Mouse (Mus musculus) frontal cortex, postnatal 25 days (tissue): ENCODE results near the gene Apobec4.

Experiments
- DNase-seq, 2 experiments: peaks; one replicate each; pipeline ENCODE4 v3.0.0; 2022; ENCODE audit warnings: low spot score in 2 of 2

Apobec4 gene

DNA sequence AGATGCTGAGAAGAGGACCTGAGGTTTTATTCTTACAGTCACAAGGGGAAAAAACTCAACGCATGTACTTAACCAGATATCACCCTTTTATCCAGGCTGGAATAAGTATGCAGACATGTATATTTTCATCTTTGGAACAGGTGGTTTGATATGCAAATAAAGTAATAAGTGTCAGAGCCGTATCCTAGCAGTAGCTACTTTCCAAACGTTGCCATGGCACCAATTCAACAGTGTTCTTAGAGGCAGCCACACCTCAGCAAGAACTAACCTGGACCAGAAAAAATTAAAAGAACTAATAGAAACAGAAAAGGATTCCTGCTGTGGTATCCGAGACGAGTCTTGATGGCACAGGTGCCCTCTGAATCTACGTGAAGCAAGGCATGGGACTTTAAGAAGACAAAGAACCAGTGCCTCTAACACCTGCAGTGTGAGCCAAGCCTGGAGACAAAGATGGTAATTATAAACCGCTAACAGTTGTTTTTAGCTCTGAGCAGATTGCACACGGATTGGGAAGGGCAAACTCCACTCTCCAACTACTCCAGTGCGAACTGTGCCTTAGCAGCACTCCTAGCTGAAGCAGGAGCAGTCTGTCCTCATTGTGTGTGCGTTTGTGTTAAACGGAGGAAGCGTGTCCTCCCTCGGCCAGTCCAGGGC lies at the start of gene Apobec4:
Gene Apobec4 (plus strand): TSS at position 240 of the 654 bp plus-strand sequence.
- DNase-seq = no peak

- DNase-seq = no peak
These were observed 49.3 kb upstream of the Apobec4 start for GRCm38 (mm10) chr1:152701066-152701465.

- DNase-seq = no peak
These were observed 47.4 kb upstream of the Apobec4 start for GRCm38 (mm10) chr1:152702920-152703319.

GRCm38 (mm10) chr1:152703941-152704340 lies 46.4 kb upstream of the Apobec4 start:
- DNase-seq = no peak

DNA sequence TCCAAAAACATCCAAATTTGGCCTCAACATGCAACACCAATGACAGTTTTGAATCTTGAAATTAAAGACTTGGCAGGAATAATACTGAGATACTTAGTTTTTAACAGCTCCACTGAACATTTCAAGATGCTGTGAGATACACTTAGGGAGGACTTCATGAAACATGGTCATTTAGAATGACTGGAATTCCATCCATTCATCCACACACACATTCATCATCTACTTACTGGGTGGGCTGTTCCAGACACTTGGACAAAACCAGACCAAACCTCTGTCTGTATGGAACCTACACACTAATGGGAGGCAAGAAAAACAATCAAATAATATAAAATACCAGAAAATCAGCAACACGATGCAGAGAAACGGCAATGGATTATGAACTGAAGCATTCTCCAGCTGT lies 42.8 kb upstream of the Apobec4 start:
- DNase-seq = no peak

GRCm38 (mm10) chr1:152711037-152711436 lies 39.3 kb upstream of the Apobec4 start:
- DNase-seq = no peak

DNA sequence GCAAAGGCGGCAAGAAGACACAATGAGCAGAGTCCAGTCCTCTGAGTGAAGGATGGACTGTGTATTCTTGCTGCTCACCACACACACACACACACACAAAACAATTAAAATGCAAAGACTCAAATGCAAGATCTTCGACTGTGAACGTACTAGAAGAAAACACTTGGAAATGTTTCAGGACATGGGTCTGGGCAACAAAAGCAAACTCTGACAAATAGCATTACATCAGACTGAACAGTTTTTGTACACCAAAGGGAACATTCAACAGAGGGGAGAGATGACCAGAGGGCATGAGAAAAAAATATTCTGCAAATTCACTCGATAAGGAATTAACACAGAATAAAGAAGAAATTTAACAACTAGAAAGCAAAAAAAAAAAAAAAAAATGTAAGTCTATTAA lies 36.4 kb upstream of the Apobec4 start:
- DNase-seq = no peak

DNA sequence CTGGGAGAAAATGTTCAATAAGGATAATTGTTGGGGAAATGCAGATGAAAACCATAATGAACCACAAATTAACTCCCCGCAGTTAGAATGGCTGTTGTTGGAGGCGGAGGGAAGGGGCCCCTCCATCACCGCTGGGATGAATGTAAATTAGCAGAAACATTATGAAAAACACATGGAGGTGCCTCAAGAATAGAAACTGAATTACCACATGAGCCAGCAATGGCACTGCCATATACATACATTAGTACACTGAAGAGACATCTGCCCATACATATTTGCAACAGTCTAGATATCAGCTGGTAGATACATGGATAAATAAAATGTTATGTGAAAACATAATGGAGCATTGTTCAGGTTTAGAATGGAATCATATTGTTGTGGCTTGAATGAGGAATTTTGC lies 35.9 kb upstream of the Apobec4 start:
- DNase-seq = no peak

DNA sequence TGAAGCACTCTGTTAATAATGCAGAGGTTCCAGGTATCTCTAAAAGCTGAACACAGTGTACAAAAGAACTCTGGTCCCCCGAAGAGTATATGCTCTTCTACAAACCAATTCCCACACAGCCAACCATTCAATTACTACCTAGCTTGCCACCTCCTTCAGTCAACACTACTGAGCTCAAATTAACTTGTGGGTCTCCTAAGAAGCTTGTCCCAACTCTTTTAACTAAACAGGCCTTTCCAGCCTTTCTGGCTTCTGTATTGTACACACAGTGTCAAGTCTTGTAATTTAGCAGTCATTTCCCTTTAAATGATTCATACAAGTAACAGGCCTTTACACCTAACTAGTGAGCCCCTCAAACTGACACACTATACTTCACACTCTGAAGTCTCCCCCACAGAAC lies 33.0 kb upstream of the Apobec4 start:
- DNase-seq = no peak

DNA sequence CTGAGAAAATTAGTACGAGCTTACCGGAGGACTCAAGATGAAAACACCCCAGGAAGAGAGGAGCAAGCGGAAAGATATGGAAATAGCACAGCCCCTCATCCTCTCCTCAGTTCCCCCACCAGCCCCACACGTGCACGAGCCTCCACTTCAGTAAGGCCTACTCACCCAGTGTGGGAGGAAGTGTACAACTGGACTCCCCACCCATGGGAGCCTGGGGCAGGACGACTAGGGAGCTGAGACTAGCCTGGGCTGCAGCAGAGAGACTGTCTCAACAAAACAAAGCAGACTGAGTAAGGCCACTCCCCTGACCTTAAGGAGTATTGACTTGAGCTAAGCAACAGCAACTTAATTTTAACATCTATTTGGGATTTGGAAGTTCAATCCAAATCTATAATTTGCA lies 32.2 kb upstream of the Apobec4 start:
- DNase-seq = no peak

DNA sequence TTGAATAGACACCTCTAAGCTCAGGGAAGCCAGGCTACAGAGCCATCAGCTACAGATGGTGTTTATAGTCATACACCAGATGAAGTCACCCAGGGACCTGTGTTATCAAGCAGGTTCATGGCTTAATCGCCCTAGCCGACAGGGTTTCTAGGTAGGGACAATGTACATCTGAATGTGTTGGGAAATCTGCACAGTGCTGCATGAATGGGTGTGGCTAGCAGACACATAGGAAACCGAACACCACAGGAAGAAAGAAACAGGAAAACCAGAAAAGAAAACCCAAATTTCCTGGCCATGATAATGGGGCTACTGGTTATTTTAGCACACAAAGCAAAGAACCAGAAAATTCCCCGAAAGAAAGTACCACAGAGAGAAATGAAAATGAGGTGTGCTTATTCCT lies 29.4 kb upstream of the Apobec4 start:
- DNase-seq = no peak

- no peak for DNase-seq
These were observed 28.7 kb upstream of the Apobec4 start for GRCm38 (mm10) chr1:152721535-152722198.

GRCm38 (mm10) chr1:152724286-152724685 lies 26.1 kb upstream of the Apobec4 start:
- no peak for DNase-seq

- no peak for DNase-seq
These were observed 24.3 kb upstream of the Apobec4 start for GRCm38 (mm10) chr1:152726095-152726494.

DNA sequence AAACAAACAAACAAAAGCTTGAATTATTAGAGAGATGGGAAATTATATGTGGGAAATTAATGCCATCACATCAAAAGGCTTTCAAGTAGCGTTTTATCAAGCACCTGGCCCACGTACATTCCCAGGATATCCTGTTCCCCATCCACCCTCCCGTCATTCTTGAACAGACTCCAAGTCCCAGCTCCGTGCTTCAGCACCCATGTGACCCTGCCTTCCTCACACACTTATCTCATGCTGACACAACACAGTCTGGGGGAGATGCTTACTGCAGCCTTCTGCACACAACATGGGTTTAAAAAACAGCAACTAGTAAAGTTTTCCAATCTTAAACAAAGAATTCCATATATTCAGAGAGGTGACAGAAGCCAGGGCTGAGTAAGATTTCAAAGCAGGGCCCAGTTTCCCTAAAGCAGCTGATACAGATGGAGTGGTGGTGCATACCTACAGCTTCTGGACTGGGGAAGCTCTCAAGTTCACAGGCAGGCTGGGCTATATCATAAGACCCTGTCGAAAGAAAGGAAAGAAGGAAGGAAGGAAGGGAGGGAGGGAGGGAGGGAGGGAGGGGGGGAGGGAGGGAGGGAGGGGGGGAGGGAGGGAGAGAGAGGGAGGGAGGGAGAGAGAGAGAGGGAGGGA lies 22.6 kb upstream of the Apobec4 start:
- no peak for DNase-seq

DNA sequence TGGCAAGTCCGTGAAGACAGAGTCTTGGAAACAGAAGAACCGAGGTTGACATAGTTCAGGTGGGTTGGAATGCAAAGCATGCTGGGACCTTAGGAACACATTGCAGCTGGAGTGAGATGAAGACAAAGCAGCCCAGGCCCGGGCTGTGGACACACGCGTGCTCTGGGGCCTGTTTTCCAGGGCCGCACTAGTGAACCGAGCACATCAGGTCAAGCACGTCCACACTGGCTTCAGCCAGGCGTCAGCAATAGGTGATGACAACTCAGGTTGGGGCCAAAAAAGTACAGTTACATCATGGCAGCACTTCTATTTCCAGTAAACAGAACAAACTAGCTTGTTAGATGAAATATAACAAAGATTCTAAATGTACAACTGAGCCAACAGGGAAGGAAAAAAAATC lies 11.6 kb upstream of the Apobec4 start:
- no peak for DNase-seq

DNA sequence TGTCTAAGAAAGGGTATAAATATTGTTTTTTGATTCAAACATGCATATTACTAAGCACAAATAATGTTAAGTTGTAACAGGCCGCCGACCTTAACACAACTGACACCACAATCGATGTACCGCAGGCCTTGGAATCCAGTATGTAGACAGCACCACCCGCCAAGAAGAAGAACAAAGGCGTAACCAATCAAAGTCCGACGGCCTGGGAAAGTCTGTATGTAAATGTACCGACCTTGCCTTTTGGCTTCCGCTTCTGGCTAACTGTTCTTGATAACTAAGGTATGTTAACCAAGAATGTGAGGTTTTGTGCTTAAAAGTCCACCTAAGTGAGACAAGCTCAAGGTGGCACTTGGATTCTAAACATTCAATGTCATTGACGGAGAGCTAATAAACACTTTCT lies 11.0 kb upstream of the Apobec4 start:
- no peak for DNase-seq

DNA sequence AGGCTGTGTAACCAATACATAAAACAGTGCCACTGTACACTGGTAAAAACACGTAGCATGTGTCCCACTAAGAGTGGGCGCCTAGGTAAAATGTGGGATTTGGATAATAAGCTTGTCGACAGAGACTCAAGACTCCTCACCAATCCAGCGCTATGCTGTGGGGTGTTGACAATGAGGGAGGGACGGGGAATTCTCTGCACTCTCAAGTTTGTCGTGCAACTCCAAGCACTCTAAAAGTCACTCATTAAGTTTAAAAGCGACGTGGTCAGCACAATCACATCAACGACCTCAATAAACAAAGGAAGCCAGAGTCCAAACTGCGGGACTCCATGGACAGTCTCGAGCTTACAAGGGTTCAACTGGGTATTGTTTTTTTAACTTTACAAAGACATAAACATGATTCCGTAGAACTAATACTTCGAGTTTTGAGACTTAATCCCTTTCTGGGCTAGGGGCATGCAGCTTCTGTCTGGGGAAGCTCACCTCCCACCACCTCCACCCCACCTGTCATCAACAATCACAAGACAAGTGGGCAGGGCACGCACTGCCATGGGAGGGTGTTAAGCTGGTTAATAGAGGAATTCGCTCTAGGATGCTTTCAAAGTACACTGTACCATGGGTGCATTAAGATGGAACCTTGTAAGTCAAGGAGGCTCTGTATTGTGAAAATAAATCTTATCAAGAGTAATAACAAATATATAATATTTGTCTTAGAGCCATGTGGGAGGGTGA lies 7.1 kb upstream of the Apobec4 start:
- no peak for DNase-seq

DNA sequence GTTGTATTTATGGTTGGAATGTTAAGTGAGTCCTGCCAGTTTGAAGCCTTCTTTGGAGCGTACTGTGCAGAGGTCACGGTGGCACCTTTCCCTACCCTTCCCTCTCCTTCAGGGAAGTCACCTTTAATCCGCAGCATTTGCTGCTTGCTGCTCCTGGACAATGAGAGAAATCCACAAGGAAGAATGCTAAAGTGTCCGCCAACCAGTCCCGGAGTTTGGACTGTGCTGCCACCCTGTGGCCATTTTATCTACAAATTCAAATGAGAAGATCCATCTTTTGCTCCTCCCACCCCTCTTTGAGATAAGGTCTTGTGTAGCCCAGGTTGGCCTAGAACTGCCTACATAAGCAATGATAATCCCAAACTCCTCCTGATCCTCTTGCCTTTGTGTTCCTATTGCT lies 3.9 kb upstream of the Apobec4 start:
- peak; percentile 79 to 85 for DNase-seq

DNA sequence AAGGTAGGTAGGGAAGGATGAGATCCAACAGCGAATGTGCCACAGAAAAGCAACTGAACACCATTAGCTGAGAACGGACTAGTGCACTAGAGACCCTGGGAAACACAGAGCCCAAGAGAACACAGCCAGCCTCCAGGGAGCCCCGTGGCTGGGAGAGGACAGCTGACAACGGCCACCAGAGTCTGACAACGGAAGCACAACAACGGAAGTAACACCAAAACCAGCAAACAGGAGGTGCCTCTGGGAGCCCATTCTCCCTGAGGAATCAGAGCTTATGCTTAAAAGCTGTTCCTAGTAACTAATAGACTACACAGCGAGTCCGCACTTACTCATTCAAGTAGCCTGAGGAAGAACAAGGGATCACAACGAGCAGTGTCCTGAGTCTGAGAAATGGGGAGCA lies 1.1 kb upstream of the Apobec4 start:
- DNase-seq = no peak

DNA sequence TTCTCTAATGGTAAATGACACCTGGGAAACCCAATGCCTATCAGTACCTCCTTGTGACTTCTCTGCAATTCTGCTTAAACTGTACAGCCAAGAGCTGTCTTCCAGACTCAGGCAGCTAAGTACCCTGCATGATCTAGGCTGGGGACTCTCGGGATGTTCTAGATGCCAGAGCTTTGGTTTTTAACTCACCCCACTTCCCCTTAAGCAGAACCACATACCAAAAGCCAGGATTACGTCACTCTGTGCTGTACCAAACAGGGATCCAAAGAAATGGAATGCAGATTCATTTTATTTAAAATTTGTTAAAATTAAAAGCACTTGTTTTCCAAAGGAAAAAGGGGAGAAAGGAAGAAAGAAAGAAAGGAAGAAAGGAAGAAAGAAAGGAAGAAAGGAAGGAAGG lies 11.4 kb downstream of the Apobec4 start:
- no peak for DNase-seq

GRCm38 (mm10) chr1:152766032-152766772 lies 15.9 kb downstream of the Apobec4 start, which contains the start of the genes Rgl1 and Arpc5:
Rgl1 (minus strand) TSS chr1:152766351.
Arpc5 (plus strand) TSS chr1:152766542.
- DNase-seq = peak; percentile 89 to 91
